Mouse (Mus musculus) kidney, adult 2 months (tissue): ENCODE results near the gene Nanos2.

Experiments
- CTCF ChIP-seq: fragments of 200-500 bp; conservative IDR thresholded peaks from 2 replicates; pipeline ENCODE4 v1.5.1; 2011; ENCODE audit warnings: low read depth, mild to moderate bottlenecking, control low read depth, low read length, moderate library complexity, mixed read lengths; ENCODE audit not compliant: insufficient read depth, insufficient read length
- POLR2A ChIP-seq: fragments of 200-500 bp; IDR thresholded peaks from one replicate; pipeline ENCODE4 v1.6.1; 2011; ENCODE audit warnings: low read depth, low read length, control low read depth

DNA sequence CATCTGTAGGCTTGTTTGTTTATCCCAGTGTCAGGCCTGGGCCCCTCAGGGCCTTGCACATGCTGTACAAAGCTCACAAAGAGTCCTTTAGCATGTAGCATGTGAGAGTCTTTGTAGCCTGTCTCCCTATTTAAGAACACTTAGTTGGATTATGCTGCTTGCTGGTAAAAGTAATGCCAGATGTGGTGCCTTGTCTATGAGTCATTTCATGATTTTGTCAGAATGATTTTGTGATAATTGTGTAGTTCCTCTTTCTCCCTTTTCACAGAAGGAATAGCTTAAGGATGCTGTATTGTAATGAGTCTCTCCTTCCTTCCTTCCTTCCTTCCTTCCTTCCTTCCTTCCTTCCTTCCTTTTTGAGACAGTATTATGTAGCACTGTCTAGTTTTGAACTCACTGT, 40.9 kb downstream of the Nanos2 start:
- TF ChIP-seq CTCF (no peak), POLR2A (no peak)
